Mouse (Mus musculus): ENCODE measurements around the gene Wnt5b.

GRCm38 (mm10) chr6:119487085-119487458 is 57.1 kb downstream of the Wnt5b start:
- TF ChIP-seq CTCF (IDR thresholded peaks at IDR 0.05; ENCODE audit: extremely low read depth, insufficient read length, insufficient replicate concordance, low read depth, low read length): no peak
- no peak for TF ChIP-seq POLR2A (IDR thresholded peaks at IDR 0.05; ENCODE audit: low read depth, low read length)

Data from small intestine, adult 2 months (tissue).